Mouse (Mus musculus): ENCODE measurements around the gene Cubn.

Gene Cubn

GRCm38 (mm10) chr2:13357885-13358552 is 133.6 kb downstream of the Cubn start:
- DNase-seq (ENCODE audit: low read depth, low spot score), result peak; percentile 11

GRCm38 (mm10) chr2:13352775-13353174 is 138.8 kb downstream of the Cubn start:
- DNase-seq (ENCODE audit: low read depth, low spot score), result no peak

- no peak for DNase-seq (ENCODE audit: low read depth, low spot score)
Measured at GRCm38 (mm10) chr2:13352112-13352728, 139.4 kb downstream of the Cubn start.

GRCm38 (mm10) chr2:13342325-13342926 is 149.2 kb downstream of the Cubn start:
- no peak for DNase-seq (ENCODE audit: low read depth, low spot score)

GRCm38 (mm10) chr2:13335446-13335845 is 156.2 kb downstream of the Cubn start:
- no peak for DNase-seq (ENCODE audit: low read depth, low spot score)

- no peak for DNase-seq (ENCODE audit: low read depth, low spot score)
Measured at GRCm38 (mm10) chr2:13329754-13330417, 161.7 kb downstream of the Cubn start.

- DNase-seq (ENCODE audit: low read depth, low spot score), result no peak
Measured at GRCm38 (mm10) chr2:13303376-13303775, 188.2 kb downstream of the Cubn start.

- DNase-seq (ENCODE audit: low read depth, low spot score), result no peak
Measured at GRCm38 (mm10) chr2:13299031-13299430, 192.6 kb downstream of the Cubn start.

- no peak for DNase-seq (ENCODE audit: low read depth, low spot score)
Measured at GRCm38 (mm10) chr2:13297733-13298132, 193.9 kb downstream of the Cubn start.

GRCm38 (mm10) chr2:13290661-13291060 is 201.0 kb downstream of the Cubn start:
- DNase-seq (ENCODE audit: low read depth, low spot score), result no peak

GRCm38 (mm10) chr2:13290070-13290469 is 201.5 kb downstream of the Cubn start:
- no peak for DNase-seq (ENCODE audit: low read depth, low spot score)

GRCm38 (mm10) chr2:13278114-13278862 is 213.3 kb downstream of the Cubn start:
- DNase-seq (ENCODE audit: low read depth, low spot score), result no peak

- DNase-seq (ENCODE audit: low read depth, low spot score), result no peak
Measured at GRCm38 (mm10) chr2:13275874-13276273, 215.7 kb downstream of the Cubn start.

- peak; percentile 92 for DNase-seq (ENCODE audit: low read depth, low spot score)
Measured at GRCm38 (mm10) chr2:13271165-13271957, 220.3 kb downstream of the Cubn start, which contains the start of gene Rsu1. Gene Rsu1 (minus strand): TSS chr2:13271415.

GRCm38 (mm10) chr2:13270736-13271135 is 220.9 kb downstream of the Cubn start:
- DNase-seq (ENCODE audit: low read depth, low spot score), result peak; percentile 1

- no peak for DNase-seq (ENCODE audit: low read depth, low spot score)
Measured at GRCm38 (mm10) chr2:13268681-13269293, 222.8 kb downstream of the Cubn start.

GRCm38 (mm10) chr2:13264875-13265274 is 226.7 kb downstream of the Cubn start:
- peak; percentile 25 for DNase-seq (ENCODE audit: low read depth, low spot score)

- DNase-seq (ENCODE audit: low read depth, low spot score), result no peak
Measured at GRCm38 (mm10) chr2:13263150-13263549, 228.5 kb downstream of the Cubn start.

- no peak for DNase-seq (ENCODE audit: low read depth, low spot score)
Measured at GRCm38 (mm10) chr2:13258606-13259005, 233.0 kb downstream of the Cubn start.

- DNase-seq (ENCODE audit: low read depth, low spot score), result no peak
Measured at GRCm38 (mm10) chr2:13240711-13241110, 250.9 kb downstream of the Cubn start.
